Mouse (Mus musculus): Measurements from ENCODE around the gene 2510039O18Rik. TPM values are rescaled to one million over a fixed set of nuclear protein-coding genes. Genes with fewer than 3 reads are reported as not detected.

2510039O18Rik gene
- polyA plus RNA-seq (2016; fragmentation: Nextera tagmentation; extraction: Ambion mirVana): 13.6 and 18.5 TPM in 2 replicates

DNA sequence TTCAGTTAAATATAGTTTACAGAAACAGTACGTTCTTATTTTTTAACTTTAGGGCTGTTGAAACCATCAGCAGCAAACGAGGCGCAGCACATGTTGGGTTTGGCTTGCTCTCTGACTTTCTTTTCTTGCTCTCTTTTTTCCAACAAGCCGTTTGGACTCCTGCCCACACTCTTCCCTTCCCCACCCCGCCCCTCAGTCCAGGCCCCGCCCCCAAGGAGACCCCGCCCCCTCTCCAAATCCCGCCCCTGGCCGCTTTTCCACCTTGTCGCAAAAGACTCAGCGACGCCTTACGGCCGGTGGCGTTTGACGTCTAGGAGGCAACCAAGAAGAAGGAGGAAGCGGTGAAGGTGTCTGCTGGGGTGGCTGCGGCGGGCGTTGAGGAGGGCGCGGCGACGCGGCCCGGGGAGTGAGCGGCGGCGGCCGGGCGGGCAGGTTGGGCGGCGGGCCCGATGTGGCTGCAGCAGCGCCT lies at the start of gene 2510039O18Rik:
Gene 2510039O18Rik, plus strand, starts transcription at position 320 of the 469 bp plus-strand sequence.
- peak; percentile 97 for DNase-seq (ENCODE audit: low spot score)
- H3K36me3 ChIP-seq: peaks cover 29% of the 10 kb centered on the region
- H3K4me3 ChIP-seq: peak within 1 kb of the TSS; percentile 100
- H3K9me3 ChIP-seq: no peaks in the 10 kb centered on the region
- 0 out of 2 replicates have a peak, but pooled peaks cover 4% of the 10 kb centered on the region for H3K27me3 ChIP-seq (ENCODE audit: insufficient read depth, poor library complexity, severe bottlenecking)
- peak within 1 kb of the TSS; percentile 88 for H3K27ac ChIP-seq
- H3K4me1 ChIP-seq: peaks cover 43% of the 10 kb centered on the region
- 2% methylated on average over 28 of the region's 35 CpGs for WGBS

DNA sequence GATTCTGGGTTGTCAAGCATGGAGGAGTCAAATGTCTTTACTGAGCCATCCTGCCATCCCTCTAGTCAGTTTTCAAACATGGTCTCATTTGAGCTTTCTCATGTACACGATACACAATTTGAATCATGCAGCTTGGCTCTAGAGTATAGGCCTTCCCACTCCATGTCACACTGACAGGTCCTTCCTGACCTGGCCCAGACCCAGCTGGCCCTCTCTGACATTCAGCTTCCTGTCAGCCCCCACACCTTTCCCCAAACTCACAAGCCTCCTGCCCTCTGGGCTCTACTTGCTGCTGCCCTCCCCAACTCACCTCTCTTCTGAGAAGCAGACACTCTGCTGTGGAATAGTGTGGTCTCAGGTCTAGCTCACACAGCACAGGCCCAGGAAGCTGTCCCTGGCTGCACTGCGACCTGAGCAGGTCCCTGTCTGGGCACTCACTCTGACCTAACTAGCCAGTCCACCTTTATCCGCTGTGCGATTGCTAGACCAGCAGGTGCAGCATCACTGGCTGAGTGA lies 44.8 kb upstream of the 2510039O18Rik start:
- DNase-seq (ENCODE audit: low spot score): no peak
- H3K4me1 ChIP-seq: peaks cover 39% of the 10 kb centered on the region
- H3K36me3 ChIP-seq: peaks cover 98% of the 10 kb centered on the region
- H3K9me3 ChIP-seq: no peaks in the 10 kb centered on the region
- 84% methylated on average over 4 of the region's 4 CpGs for WGBS
- peak overlapping the region; percentile 84 for H3K27ac ChIP-seq
- no peak overlapping the region for H3K4me3 ChIP-seq
- no peaks in the 10 kb centered on the region for H3K27me3 ChIP-seq (ENCODE audit: insufficient read depth, poor library complexity, severe bottlenecking)

DNA sequence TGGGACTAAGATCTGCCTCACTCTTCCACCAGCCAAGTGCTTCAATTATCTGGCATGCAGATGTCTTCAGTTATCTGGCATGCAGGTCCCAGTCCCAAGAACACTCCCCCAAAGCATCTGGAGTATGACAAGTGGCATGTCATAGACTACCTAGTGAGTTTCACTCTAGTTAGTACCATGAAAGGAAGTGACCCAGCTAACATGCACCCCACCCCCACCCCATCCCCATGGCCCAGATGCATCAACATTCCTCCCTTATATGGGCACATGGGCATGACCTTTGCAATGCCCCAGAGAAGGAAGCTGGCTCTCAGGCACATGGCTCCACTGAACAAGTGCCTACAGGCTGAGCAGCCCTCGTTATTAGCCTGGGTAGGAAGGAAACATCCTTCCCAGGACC lies 44.3 kb upstream of the 2510039O18Rik start:
- H3K27ac ChIP-seq: peak overlapping the region; percentile 84
- peaks cover 94% of the 10 kb centered on the region for H3K36me3 ChIP-seq
- no peaks in the 10 kb centered on the region for H3K27me3 ChIP-seq (ENCODE audit: insufficient read depth, poor library complexity, severe bottlenecking)
- H3K9me3 ChIP-seq: no peaks in the 10 kb centered on the region
- 48% methylated on average over 1 of the region's 1 CpGs for WGBS
- H3K4me3 ChIP-seq: no peak overlapping the region
- H3K4me1 ChIP-seq: peaks cover 42% of the 10 kb centered on the region
- DNase-seq (ENCODE audit: low spot score): no peak

DNA sequence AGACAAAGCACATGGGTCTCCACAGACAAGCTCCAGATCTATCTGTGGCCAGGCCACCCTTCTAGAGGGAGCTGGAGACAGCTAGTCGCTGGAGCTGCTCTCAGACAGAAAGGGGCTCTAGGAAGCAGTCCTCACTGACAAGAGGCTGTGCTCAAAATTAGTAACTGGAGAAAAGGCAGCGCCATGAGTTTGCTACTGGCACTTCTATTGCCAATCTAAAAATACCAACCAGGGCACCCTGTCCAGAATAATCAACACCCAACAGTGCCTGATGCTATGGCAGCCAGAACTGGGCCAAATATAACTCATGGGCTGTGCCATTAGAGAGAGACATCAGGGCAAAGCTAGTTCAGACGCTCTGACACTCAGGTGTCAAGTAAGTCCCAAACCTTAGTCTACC lies 43.3 kb upstream of the 2510039O18Rik start:
- H3K36me3 ChIP-seq: peaks cover 92% of the 10 kb centered on the region
- no peaks in the 10 kb centered on the region for H3K27me3 ChIP-seq (ENCODE audit: insufficient read depth, poor library complexity, severe bottlenecking)
- no peaks in the 10 kb centered on the region for H3K9me3 ChIP-seq
- no peak overlapping the region for H3K4me3 ChIP-seq
- peak overlapping the region; percentile 84 for H3K27ac ChIP-seq
- peaks cover 42% of the 10 kb centered on the region for H3K4me1 ChIP-seq
- no peak for DNase-seq (ENCODE audit: low spot score)
- 49% methylated on average over 3 of the region's 3 CpGs for WGBS

DNA sequence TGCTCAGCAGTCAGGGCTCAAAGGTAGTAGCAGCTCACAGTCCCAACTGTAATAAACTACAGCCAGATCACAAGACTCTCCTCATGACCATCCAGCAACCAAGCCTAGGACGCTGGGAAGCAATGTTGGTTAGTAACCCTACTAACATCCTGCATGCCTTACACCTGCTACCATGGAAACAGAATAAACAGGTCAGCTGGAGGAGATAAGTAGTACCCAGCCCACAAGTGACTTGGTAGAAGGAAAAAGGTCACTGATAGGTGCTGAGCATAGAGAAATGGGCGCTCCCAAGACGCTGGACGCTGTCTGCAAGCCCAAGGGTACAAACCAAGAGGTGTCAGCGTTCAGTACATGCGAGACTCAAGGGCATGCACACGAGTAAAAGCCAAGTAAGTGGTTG lies 40.2 kb upstream of the 2510039O18Rik start:
- DNase-seq (ENCODE audit: low spot score): no peak
- no peaks in the 10 kb centered on the region for H3K9me3 ChIP-seq
- H3K36me3 ChIP-seq: peaks cover 73% of the 10 kb centered on the region
- 65% methylated on average over 7 of the region's 7 CpGs for WGBS
- no peak overlapping the region for H3K4me3 ChIP-seq
- no peak overlapping the region for H3K27ac ChIP-seq
- no peaks in the 10 kb centered on the region for H3K27me3 ChIP-seq (ENCODE audit: insufficient read depth, poor library complexity, severe bottlenecking)
- H3K4me1 ChIP-seq: peaks cover 57% of the 10 kb centered on the region

DNA sequence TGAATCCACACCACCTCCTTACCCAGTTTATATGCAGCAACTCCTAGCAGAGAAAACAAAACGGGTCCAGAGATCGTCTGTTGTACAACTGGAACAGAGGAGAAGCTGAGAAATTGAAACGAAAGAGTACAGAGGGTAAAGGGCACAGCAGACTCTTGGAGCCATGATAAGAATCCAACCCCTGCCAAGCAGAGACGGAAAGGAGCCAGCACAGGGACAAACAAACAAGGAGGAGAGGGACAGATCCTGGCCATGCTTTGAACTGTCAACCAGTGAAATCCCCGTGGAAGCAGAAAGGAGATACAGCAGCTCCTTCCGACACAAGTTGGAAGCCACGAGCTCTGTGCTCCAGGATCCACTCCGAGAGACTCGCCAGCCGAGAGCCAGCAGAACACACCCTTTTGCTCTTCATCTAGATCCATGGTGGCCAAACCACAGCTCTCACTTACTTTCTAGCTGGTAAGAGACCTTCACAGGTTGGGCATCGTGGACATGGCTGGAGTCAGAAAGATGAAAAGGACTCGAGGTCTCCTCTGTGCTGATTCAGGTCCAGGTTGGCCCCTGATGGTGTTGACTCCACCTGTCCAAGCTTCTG lies 37.7 kb upstream of the 2510039O18Rik start:
- Histone ChIP-seq H3K27ac (no peak overlapping the region), H3K27me3 (ENCODE audit: insufficient read depth, poor library complexity, severe bottlenecking) (no peaks in the 10 kb centered on the region), H3K4me3 (peak overlapping the region; percentile 93; the same call in 1 of the 2 replicates), H3K4me1 (peaks cover 35% of the 10 kb centered on the region), H3K36me3 (peaks cover 48% of the 10 kb centered on the region), H3K9me3 (no peaks in the 10 kb centered on the region)
- 89% methylated on average over 12 of the region's 12 CpGs for WGBS
- DNase-seq (ENCODE audit: low spot score): no peak

DNA sequence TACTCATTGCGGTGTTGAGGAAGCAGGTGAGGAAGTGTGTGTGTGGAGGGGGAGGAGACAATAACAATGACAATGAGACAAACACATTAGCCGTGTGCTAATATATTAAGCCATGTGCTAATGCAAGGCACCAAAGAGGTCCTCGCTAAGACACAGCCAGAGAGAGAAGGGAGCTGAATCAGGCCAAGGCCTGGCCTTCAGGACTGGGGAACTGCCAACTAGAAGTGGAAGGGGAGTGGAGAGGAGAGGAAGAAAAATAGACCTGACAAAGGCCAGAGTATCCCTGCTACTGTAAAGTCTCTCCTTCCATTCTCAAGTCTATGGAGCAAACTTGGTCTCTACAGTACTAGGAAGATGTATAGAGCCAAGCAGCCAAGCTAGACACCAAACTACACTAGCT lies 37.1 kb upstream of the 2510039O18Rik start:
- H3K27ac ChIP-seq: peak overlapping the region; percentile 100
- no peak for DNase-seq (ENCODE audit: low spot score)
- H3K4me1 ChIP-seq: peaks cover 31% of the 10 kb centered on the region
- H3K4me3 ChIP-seq: peak overlapping the region; percentile 93
- 73% methylated on average over 3 of the region's 3 CpGs for WGBS
- no peaks in the 10 kb centered on the region for H3K9me3 ChIP-seq
- H3K36me3 ChIP-seq: peaks cover 42% of the 10 kb centered on the region
- no peaks in the 10 kb centered on the region for H3K27me3 ChIP-seq (ENCODE audit: insufficient read depth, poor library complexity, severe bottlenecking)

DNA sequence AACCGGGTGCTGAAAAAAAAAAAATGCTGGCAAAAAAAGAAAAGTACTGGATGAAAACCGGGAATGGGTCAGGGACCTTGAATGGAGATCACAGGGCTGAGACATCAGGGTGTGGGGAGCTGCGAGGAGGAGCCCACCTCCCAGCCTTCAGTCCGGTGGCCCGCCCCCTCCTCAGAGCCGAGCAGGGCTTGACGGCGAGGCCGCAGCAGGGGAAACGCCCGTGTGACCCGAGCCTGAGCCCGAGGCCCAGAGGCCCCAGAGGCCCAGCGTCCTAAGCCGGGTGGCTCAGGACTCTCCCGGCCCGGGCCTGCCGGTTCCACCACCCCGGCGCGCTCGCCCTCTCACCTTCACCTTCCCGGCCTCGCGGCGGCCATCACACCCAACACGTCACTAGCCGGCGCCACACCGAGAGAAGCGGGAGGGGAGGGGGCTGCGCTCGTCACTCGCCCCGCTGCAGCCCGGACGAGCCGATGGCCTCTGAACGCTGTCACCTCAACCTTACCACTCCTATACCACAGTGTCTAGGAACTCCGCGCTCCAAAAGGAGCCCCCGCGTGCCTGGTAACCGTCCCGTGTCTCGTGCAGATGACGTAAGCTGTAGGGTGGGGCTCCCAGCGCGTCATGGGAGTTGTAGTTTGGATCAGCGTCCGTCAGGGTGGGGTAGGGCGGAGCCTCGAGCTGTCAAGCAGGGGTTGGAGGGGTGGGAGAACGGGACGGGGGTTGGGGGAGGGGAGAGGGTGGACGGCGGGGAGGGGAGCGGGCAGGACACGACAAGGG lies 36.2 kb upstream of the 2510039O18Rik start, which contains the start of gene Mfn2:
Gene Mfn2, minus strand, starts transcription at position 392 of the 777 bp plus-strand sequence.
- peak within 1 kb of the TSS; percentile 100 for H3K27ac ChIP-seq
- peak within 1 kb of the TSS; percentile 93 for H3K4me3 ChIP-seq
- no peaks in the 10 kb centered on the region for H3K9me3 ChIP-seq
- under 1% methylated on average over 57 of the region's 59 CpGs for WGBS
- H3K36me3 ChIP-seq: peaks cover 36% of the 10 kb centered on the region
- peak; percentile 97 for DNase-seq (ENCODE audit: low spot score)
- peaks cover 27% of the 10 kb centered on the region for H3K4me1 ChIP-seq
- no peaks in the 10 kb centered on the region for H3K27me3 ChIP-seq (ENCODE audit: insufficient read depth, poor library complexity, severe bottlenecking)

DNA sequence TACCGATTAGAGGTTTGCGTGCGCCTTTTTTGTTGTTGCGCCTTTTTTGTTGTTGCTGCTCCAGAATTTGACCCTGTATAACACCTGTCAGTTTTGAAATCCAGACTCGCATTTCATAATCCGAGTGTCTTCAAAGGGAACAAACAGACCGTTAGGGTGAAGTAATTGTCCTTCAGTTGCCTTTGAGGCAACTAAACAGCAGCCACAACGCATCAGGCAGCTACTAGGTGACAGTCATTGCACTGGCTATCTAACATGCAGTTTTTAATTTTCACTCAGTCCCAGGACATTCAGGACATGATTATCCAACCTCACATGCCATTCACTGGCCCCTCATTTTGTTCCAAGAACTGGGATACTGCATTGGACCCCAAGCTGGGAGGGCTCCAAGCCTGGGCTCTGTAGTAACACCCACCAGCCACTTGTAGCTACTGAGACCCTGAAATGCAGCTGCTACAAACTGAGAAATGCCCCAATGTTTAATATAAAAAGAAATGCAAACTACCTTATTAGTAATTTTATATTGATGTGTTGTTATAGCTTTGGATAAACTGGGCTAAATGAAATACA lies 35.5 kb upstream of the 2510039O18Rik start:
- H3K4me3 ChIP-seq: peak overlapping the region; percentile 93
- no peak for DNase-seq (ENCODE audit: low spot score)
- peaks cover 24% of the 10 kb centered on the region for H3K4me1 ChIP-seq
- peaks cover 36% of the 10 kb centered on the region for H3K36me3 ChIP-seq
- H3K27ac ChIP-seq: peak overlapping the region; percentile 100
- H3K27me3 ChIP-seq (ENCODE audit: insufficient read depth, poor library complexity, severe bottlenecking): no peaks in the 10 kb centered on the region
- 2% methylated on average over 8 of the region's 8 CpGs for WGBS
- H3K9me3 ChIP-seq: no peaks in the 10 kb centered on the region

DNA sequence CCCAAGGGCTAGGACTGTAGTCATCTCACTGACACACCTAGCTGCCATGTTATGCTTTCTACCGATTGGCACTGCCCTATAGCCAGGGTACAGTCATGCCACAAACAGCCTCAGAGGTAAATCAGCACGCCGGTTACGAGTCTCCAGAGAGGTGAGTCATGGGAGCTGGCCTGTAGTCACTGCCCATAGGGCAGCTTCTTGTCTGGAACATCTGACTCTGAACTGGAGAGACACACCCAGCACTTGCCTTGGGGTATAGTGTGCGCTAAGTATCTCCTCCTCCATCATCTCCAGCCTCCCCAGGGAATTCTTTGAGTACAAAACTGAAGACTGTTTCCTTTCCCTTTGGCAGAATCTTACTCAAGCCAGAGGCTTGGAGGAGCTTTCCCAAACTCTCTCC lies 34.5 kb upstream of the 2510039O18Rik start:
- H3K4me1 ChIP-seq: peaks cover 15% of the 10 kb centered on the region
- DNase-seq (ENCODE audit: low spot score): no peak
- no peak overlapping the region for H3K4me3 ChIP-seq
- H3K36me3 ChIP-seq: peaks cover 35% of the 10 kb centered on the region
- WGBS: 79% methylated on average over 5 of the region's 5 CpGs
- H3K9me3 ChIP-seq: no peaks in the 10 kb centered on the region
- H3K27ac ChIP-seq: no peak overlapping the region
- H3K27me3 ChIP-seq (ENCODE audit: insufficient read depth, poor library complexity, severe bottlenecking): no peaks in the 10 kb centered on the region

DNA sequence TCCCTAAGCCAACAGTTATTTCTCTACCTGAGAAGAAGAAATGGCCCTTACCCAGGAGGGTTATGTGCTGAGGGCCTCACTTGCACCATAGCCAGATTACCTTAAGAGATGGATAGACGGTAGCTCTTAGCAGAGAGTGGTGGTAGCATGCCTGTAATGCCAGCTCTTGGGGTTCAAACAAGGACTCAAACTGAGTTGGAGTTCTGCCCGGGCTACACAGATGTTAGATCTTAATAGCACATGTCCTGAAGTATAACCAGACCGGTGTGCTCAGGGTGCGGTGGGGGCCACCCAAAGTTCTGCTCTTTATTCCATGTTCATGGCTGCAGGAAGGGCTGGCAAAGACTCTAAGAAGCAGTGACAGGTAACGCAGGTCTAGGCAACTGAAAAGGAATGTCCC lies 31.2 kb upstream of the 2510039O18Rik start:
- Histone ChIP-seq H3K4me3 (no peak overlapping the region), H3K27me3 (ENCODE audit: insufficient read depth, poor library complexity, severe bottlenecking) (no peaks in the 10 kb centered on the region), H3K4me1 (peaks cover 8% of the 10 kb centered on the region), H3K27ac (no peak overlapping the region), H3K9me3 (no peaks in the 10 kb centered on the region), H3K36me3 (peaks cover 37% of the 10 kb centered on the region)
- 89% methylated on average over 5 of the region's 5 CpGs for WGBS
- DNase-seq (ENCODE audit: low spot score): no peak

DNA sequence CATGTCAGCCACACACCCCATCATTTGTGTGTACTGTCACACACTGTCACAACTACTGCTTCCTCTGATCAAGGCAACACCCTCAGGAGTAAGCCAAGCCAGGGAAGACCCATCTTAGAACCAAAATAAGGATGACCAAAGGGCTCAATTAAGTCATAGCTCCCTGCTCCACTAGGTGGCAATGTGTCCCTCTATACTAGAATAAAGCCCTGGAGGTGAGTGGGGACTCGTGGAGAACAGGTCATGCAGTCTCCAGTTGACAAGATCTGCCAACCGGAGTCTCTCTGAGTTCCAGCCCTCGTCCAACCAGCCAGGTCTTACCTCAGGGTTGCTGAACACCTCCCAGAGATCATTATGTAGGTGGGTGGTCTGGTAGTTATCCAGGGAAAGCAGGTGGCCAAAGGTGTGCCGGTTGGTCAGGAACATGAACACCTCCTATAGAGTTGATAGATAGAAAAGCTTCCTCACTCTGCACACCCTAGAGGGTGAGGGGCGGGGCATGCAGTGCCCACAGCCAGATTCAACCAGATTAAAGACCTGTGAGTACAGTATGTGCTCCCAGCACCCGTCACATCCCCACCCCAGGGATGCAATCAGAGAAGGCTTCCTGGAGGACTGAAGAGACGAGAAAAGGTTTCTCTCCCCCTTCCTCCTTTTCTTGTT lies 22.1 kb upstream of the 2510039O18Rik start:
- no peak for DNase-seq (ENCODE audit: low spot score)
- Histone ChIP-seq H3K27me3 (ENCODE audit: insufficient read depth, poor library complexity, severe bottlenecking) (no peaks in the 10 kb centered on the region), H3K9me3 (no peaks in the 10 kb centered on the region), H3K36me3 (peaks cover 73% of the 10 kb centered on the region), H3K27ac (no peak overlapping the region), H3K4me3 (no peak overlapping the region), H3K4me1 (peaks cover 16% of the 10 kb centered on the region)
- 55% methylated on average over 7 of the region's 7 CpGs for WGBS

Data from heart, embryonic 10.5 days (tissue).